Mouse (Mus musculus) ES-E14 (cell line): ENCODE measurements around the gene Gm26657. TPM values are rescaled to one million over a fixed set of nuclear protein-coding genes. Genes with fewer than 3 reads are reported as not detected.

Source experiments
- DNase-seq: peaks from one replicate; pipeline ENCODE4 v3.0.0-alpha.2; 2013; ENCODE audit warnings: low read depth, low spot score
- H3K27ac ChIP-seq: 2 replicates; pipeline ENCODE4 v1.5.1; 2012; ENCODE audit warnings: low read depth, mild to moderate bottlenecking, low read length, moderate library complexity, mixed read lengths; ENCODE audit not compliant: poor library complexity, insufficient read depth, severe bottlenecking
- H3K36me3 ChIP-seq: 2 replicates; pipeline ENCODE4 v1.6.1; 2012; ENCODE audit warnings: mild to moderate bottlenecking, low read length, moderate library complexity, mixed read lengths; ENCODE audit not compliant: control insufficient read depth, poor library complexity, insufficient read depth, severe bottlenecking
- H3K4me1 ChIP-seq, 2 experiments: fragments of 150-350 bp in 1 of 2; sonication (generic) in 1 of 2; 2 replicates each; pipeline ENCODE4 v1.6.1; 2012; ENCODE audit warnings: low read length in 2 of 2, mild to moderate bottlenecking in 1 of 2, mixed read lengths in 1 of 2; ENCODE audit not compliant: control insufficient read depth in 2 of 2, insufficient read depth in 2 of 2, poor library complexity in 1 of 2
- H3K4me3 ChIP-seq, 2 experiments: fragments of 150-350 bp in 1 of 2; sonication (generic) in 1 of 2; 2 replicates each; pipeline ENCODE4 v1.5.1; 2012; ENCODE audit warnings: low read length in 2 of 2, low read depth in 1 of 2, mild to moderate bottlenecking in 1 of 2, mixed read lengths in 1 of 2; ENCODE audit not compliant: insufficient read depth in 1 of 2, poor library complexity in 1 of 2, severe bottlenecking in 1 of 2
- H3K9ac ChIP-seq: 2 replicates; pipeline ENCODE4 v1.6.1; 2012; ENCODE audit warnings: low read depth, mild to moderate bottlenecking, low read length, mixed read lengths; ENCODE audit not compliant: poor library complexity, insufficient read depth, severe bottlenecking
- H3K9me3 ChIP-seq: fragments of 150-350 bp; sonication (generic); 2 replicates; pipeline ENCODE4 v1.6.1; 2012; ENCODE audit warnings: low read depth, mild to moderate bottlenecking, low read length; ENCODE audit not compliant: control insufficient read depth, insufficient read depth
- CHD2 ChIP-seq: IDR thresholded peaks from 2 replicates; pipeline ENCODE4 v1.6.1; 2014; ENCODE audit warnings: mild to moderate bottlenecking, low read depth, low read length, inconsistent platforms
- HCFC1 ChIP-seq: IDR thresholded peaks from 2 replicates; pipeline ENCODE4 v1.6.1; 2012; ENCODE audit warnings: low read length, inconsistent platforms, borderline replicate concordance; ENCODE audit not compliant: insufficient read depth
- MAFK ChIP-seq: IDR thresholded peaks from 2 replicates; pipeline ENCODE4 v1.6.1; 2014; ENCODE audit warnings: mild to moderate bottlenecking, low read depth, low read length, inconsistent platforms; ENCODE audit not compliant: insufficient read depth
- ZC3H11A ChIP-seq: IDR thresholded peaks from 2 replicates; pipeline ENCODE4 v1.6.1; 2012; ENCODE audit warnings: low read depth, mild to moderate bottlenecking, inconsistent platforms, low read length, borderline replicate concordance
- ZNF384 ChIP-seq: IDR thresholded peaks from 2 replicates; pipeline ENCODE4 v1.6.1; 2012; ENCODE audit warnings: low read depth, low read length, inconsistent platforms
- in situ Hi-C, 2 experiments: fragments of 600-800 bp; cut with MboI; formaldehyde crosslinking; loops; one replicate each; pipeline ENCODE4 v1.15.1; 2025; ENCODE audit warnings: low sequenced_read_pairs in 2 of 2, inconsistent platforms in 1 of 2; ENCODE audit not compliant: unreplicated experiment in 2 of 2
- total RNA-seq: library from RNA; depleted of rRNA; stranded (reverse); fragments of 300-350 nt; gene quantifications from 2 replicates; pipeline ENCODE4 v1.2.3, GENCODE M21; 2012; rRNA removed

Gene Gm26657
- total RNA-seq, 1 experiment, result 0.31 TPM

- H3K4me1 ChIP-seq, result no peaks in the 10 kb centered on the region
- H3K36me3 ChIP-seq, result peaks cover 49% of the 10 kb centered on the region
- in situ Hi-C loops, result no loop called here
- H3K9me3 ChIP-seq, result no peaks in the 10 kb centered on the region
- DNase-seq, result no peak
- H3K27ac ChIP-seq, result no peak overlapping the region
- no peak overlapping the region for H3K4me3 ChIP-seq
- H3K9ac ChIP-seq, result no peak overlapping the region
- no peak for TF ChIP-seq CHD2
- no peak for TF ChIP-seq HCFC1
- no peak for TF ChIP-seq ZC3H11A
- TF ChIP-seq MAFK, result no peak
- no peak for TF ChIP-seq ZNF384
Observed at GRCm38 (mm10) chr4:56767861-56768284, 28.0 kb downstream of the Gm26657 start.

- H3K4me1 ChIP-seq, result no peaks in the 10 kb centered on the region
- H3K36me3 ChIP-seq, result peaks cover 55% of the 10 kb centered on the region
- H3K27ac ChIP-seq, result no peak overlapping the region
- TF ChIP-seq ZNF384 (no peak), HCFC1 (no peak), MAFK (no peak), ZC3H11A (no peak), CHD2 (no peak)
- H3K9ac ChIP-seq, result no peak overlapping the region
- DNase-seq, result no peak
- in situ Hi-C loops, result no loop called here
- no peak overlapping the region for H3K4me3 ChIP-seq
- no peaks in the 10 kb centered on the region for H3K9me3 ChIP-seq
Observed at GRCm38 (mm10) chr4:56768913-56769312, 29.0 kb downstream of the Gm26657 start.

- Histone ChIP-seq H3K4me3 (no peak overlapping the region), H3K9ac (no peak overlapping the region), H3K9me3 (no peaks in the 10 kb centered on the region), H3K4me1 (no peaks in the 10 kb centered on the region), H3K36me3 (peaks cover 61% of the 10 kb centered on the region), H3K27ac (no peak overlapping the region)
- TF ChIP-seq ZNF384 (no peak), MAFK (no peak), ZC3H11A (no peak), HCFC1 (no peak), CHD2 (no peak)
- in situ Hi-C loops, result no loop called here
- no peak for DNase-seq
Observed at GRCm38 (mm10) chr4:56771065-56771464, 31.2 kb downstream of the Gm26657 start.

Other genes with a start within 250 kb of the Gm26657 start
- 1.1 and 3.5 TPM in 2 replicates for gene Actl7b, start 1.4 kb downstream of the Gm26657 start, total RNA-seq
- 0.62 and 0.63 TPM in 2 replicates for gene Actl7a, start 3.3 kb downstream of the Gm26657 start, total RNA-seq
- gene Elp1, start 62.3 kb downstream of the Gm26657 start, total RNA-seq, result 75.7 and 76.8 TPM in 2 replicates
- gene Fam206a, start 62.3 kb downstream of the Gm26657 start, total RNA-seq, result 7.9 and 8.0 TPM in 2 replicates
- gene Ctnnal1, start 125.1 kb downstream of the Gm26657 start, total RNA-seq, result 62.0 and 74.2 TPM in 2 replicates
- 54.9 and 60.0 TPM in 2 replicates for gene Tmem245, start 207.4 kb downstream of the Gm26657 start, total RNA-seq